Mouse (Mus musculus): ENCODE results near the gene Ktn1.

- TF ChIP-seq CTCF (IDR thresholded peaks at IDR 0.05; ENCODE audit: borderline replicate concordance, insufficient read depth, low read depth, low read length) (no peak), POLR2A (IDR thresholded peaks at IDR 0.05; ENCODE audit: borderline replicate concordance, insufficient read depth, low read length) (no peak)
Measured at GRCm38 (mm10) chr14:47649631-47650337, 1.5 kb downstream of the Ktn1 start.
